Mouse (Mus musculus) v-Abl transformed pro-B cells (cell line): ENCODE measurements around the gene Stk32c.

Source experiments
- in situ Hi-C, 2 experiments: fragments of 400-800 bp; cut with MboI; formaldehyde crosslinking; loops; one replicate each; pipeline ENCODE4 v1.15.1; 2025; ENCODE audit not compliant: unreplicated experiment in 2 of 2

Gene Stk32c

GRCm38 (mm10) chr7:139213751-139214150 lies 644 bp upstream of the Stk32c start:
- in situ Hi-C loops = loop anchor here (10.0 to 25.0 kb wide), 4 partner anchors 289 to 1659 kb away; partner anchors contain the start of genes Mapk1ip1 (in 2 of the 2) and Ppp2r2d (in 2 of the 2)

- in situ Hi-C loops = loop anchor here (10.0 to 25.0 kb wide), 4 partner anchors 287 to 1657 kb away; partner anchors contain the start of genes Mapk1ip1 (in 2 of the 2) and Ppp2r2d (in 2 of the 2)
These were observed 1.3 kb downstream of the Stk32c start for GRCm38 (mm10) chr7:139211761-139212160.

GRCm38 (mm10) chr7:139208773-139209095 lies 4.4 kb downstream of the Stk32c start:
- in situ Hi-C loops = loop anchor here (5.0 to 25.0 kb wide), 4 partner anchors 94 to 371 kb away; partner anchors contain the start of genes Mapk1ip1 (in 1 of the 2) and Ppp2r2d (in 1 of the 2)

GRCm38 (mm10) chr7:139208023-139208772 lies 4.9 kb downstream of the Stk32c start:
- in situ Hi-C loops = loop anchor here (5.0 to 25.0 kb wide), 4 partner anchors 94 to 371 kb away; partner anchors contain the start of genes Mapk1ip1 (in 1 of the 2) and Ppp2r2d (in 1 of the 2)

- in situ Hi-C loops = loop anchor here in 1 of 2 experiments (10.0 to 25.0 kb wide), 2 partner anchors 284 to 364 kb away; partner anchors contain the start of genes Mapk1ip1 and Ppp2r2d
These were observed 11.9 kb downstream of the Stk32c start for GRCm38 (mm10) chr7:139201209-139201608.

GRCm38 (mm10) chr7:139200108-139200507 lies 13.0 kb downstream of the Stk32c start:
- in situ Hi-C loops = loop anchor here in 1 of 2 experiments (10.0 to 25.0 kb wide), 2 partner anchors 285 to 363 kb away; partner anchors contain the start of genes Mapk1ip1 and Ppp2r2d

GRCm38 (mm10) chr7:139197022-139197421 lies 16.1 kb downstream of the Stk32c start:
- in situ Hi-C loops = no loop called here

GRCm38 (mm10) chr7:139191619-139192018 lies 21.5 kb downstream of the Stk32c start:
- in situ Hi-C loops = loop anchor here in 1 of 2 experiments (5.0 kb wide), 1 partner anchor 59 kb away; no protein-coding TSS in a partner anchor

- in situ Hi-C loops = loop anchor here in 1 of 2 experiments (5.0 kb wide), 1 partner anchor 58 kb away; no protein-coding TSS in a partner anchor
These were observed 22.5 kb downstream of the Stk32c start for GRCm38 (mm10) chr7:139190616-139191015.

GRCm38 (mm10) chr7:139188634-139189207 lies 24.4 kb downstream of the Stk32c start:
- in situ Hi-C loops = no loop called here

- in situ Hi-C loops = no loop called here
These were observed 25.1 kb downstream of the Stk32c start for GRCm38 (mm10) chr7:139187771-139188633.

GRCm38 (mm10) chr7:139187277-139187676 lies 25.8 kb downstream of the Stk32c start:
- in situ Hi-C loops = no loop called here

- in situ Hi-C loops = no loop called here
These were observed 26.7 kb downstream of the Stk32c start for GRCm38 (mm10) chr7:139186436-139186835.

- in situ Hi-C loops = no loop called here
These were observed 27.1 kb downstream of the Stk32c start for GRCm38 (mm10) chr7:139185971-139186370.

GRCm38 (mm10) chr7:139184846-139185245 lies 28.3 kb downstream of the Stk32c start:
- in situ Hi-C loops = no loop called here

GRCm38 (mm10) chr7:139184396-139184795 lies 28.7 kb downstream of the Stk32c start:
- in situ Hi-C loops = no loop called here

GRCm38 (mm10) chr7:139180058-139180457 lies 33.0 kb downstream of the Stk32c start:
- in situ Hi-C loops = no loop called here

- in situ Hi-C loops = no loop called here
These were observed 33.8 kb downstream of the Stk32c start for GRCm38 (mm10) chr7:139179299-139179698.

GRCm38 (mm10) chr7:139169143-139169542 lies 44.0 kb downstream of the Stk32c start:
- in situ Hi-C loops = no loop called here

GRCm38 (mm10) chr7:139164410-139164809 lies 48.7 kb downstream of the Stk32c start:
- in situ Hi-C loops = no loop called here
